Mouse (Mus musculus) embryonic facial prominence, embryonic 11.5 days (tissue): ENCODE measurements around the gene Appl2. TPM values are rescaled to one million over a fixed set of nuclear protein-coding genes. Genes with fewer than 3 reads are reported as not detected.

ENCODE experiments used
- ATAC-seq: fragments of 200-750 bp; cut with Nextera tagmentation; replicated peaks from 2 replicates; pipeline ENCODE4 v1.8.0; 2017; ENCODE audit warnings: low read depth; ENCODE audit not compliant: insufficient number of reproducible peaks, low FRiP score, low TSS enrichment
- DNase-seq: peaks from one replicate; pipeline ENCODE4 v3.0.0-alpha.2; 2015; ENCODE audit warnings: low spot score
- H3K27ac ChIP-seq: fragments of 300-500 bp; sonication (generic); replicated peaks from 2 replicates; pipeline ENCODE4 v1.5.1; 2014; ENCODE audit warnings: mild to moderate bottlenecking, low read depth, low read length, control low read depth
- H3K27me3 ChIP-seq: fragments of 300-500 bp; sonication (generic); 2 replicates; pipeline ENCODE4 v1.6.1; 2014; ENCODE audit warnings: mild to moderate bottlenecking, low read length, moderate library complexity, mixed read lengths; ENCODE audit not compliant: control insufficient read depth, insufficient read depth
- H3K36me3 ChIP-seq: fragments of 300-500 bp; sonication (generic); replicated peaks from 2 replicates; pipeline ENCODE4 v1.6.1; 2014; ENCODE audit warnings: low read depth, mild to moderate bottlenecking, low read length, moderate library complexity, mixed read lengths; ENCODE audit not compliant: control insufficient read depth, insufficient read depth
- H3K4me1 ChIP-seq: fragments of 300-500 bp; sonication (generic); 2 replicates; pipeline ENCODE4 v1.6.1; 2014; ENCODE audit warnings: low read length, mixed read lengths; ENCODE audit not compliant: control insufficient read depth, insufficient read depth
- H3K4me2 ChIP-seq: fragments of 300-500 bp; sonication (generic); 2 replicates; pipeline ENCODE4 v1.6.1; 2014; ENCODE audit warnings: low read depth, mild to moderate bottlenecking, control low read depth, low read length, moderate library complexity
- H3K4me3 ChIP-seq: fragments of 300-500 bp; sonication (generic); 2 replicates; pipeline ENCODE4 v1.5.1; 2014; ENCODE audit warnings: low read depth, low read length, control low read depth
- H3K9ac ChIP-seq: fragments of 300-500 bp; sonication (generic); replicated peaks from 2 replicates; pipeline ENCODE4 v1.6.1; 2014; ENCODE audit warnings: mild to moderate bottlenecking, control low read depth, low read length
- H3K9me3 ChIP-seq: fragments of 300-500 bp; sonication (generic); replicated peaks from 2 replicates; pipeline ENCODE4 v1.6.1; 2016; ENCODE audit warnings: mild to moderate bottlenecking, low read length, inconsistent platforms, mixed read lengths; ENCODE audit not compliant: control insufficient read depth
- WGBS: fragments of 180-500 bp; shearing (Covaris S2); extraction: QIAGEN DNeasy Blood & Tissue Kit; methylation state at CpG from one replicate; pipeline ENCODE4 v1.1.7; 2014; 5-methylcytosine and 5-hydroxymethylcytosine counted together
- polyA plus RNA-seq: library from polyadenylated mRNA; unstranded; fragments of >200 nt; fragmentation: Nextera tagmentation; extraction: Ambion mirVana; gene quantifications from 2 replicates; pipeline ENCODE4 v1.2.1, GENCODE M21; 2014

Appl2 gene
- polyA plus RNA-seq, 1 experiment from 2014 or later, result 41.8 TPM

GRCm38 (mm10) chr10:83600650-83601049, 47.9 kb downstream of the Appl2 start:
- Histone ChIP-seq H3K4me1 (no peaks in the 10 kb centered on the region), H3K9me3 (no peaks in the 10 kb centered on the region), H3K36me3 (no peaks in the 10 kb centered on the region; the same call in 1 of the 2 replicates), H3K27me3 (no peaks in the 10 kb centered on the region), H3K27ac (no peak overlapping the region), H3K4me3 (no peak overlapping the region), H3K9ac (no peak overlapping the region), H3K4me2 (no peak overlapping the region)
- 89% methylated on average over 11 of the region's 11 CpGs for WGBS
- no peak for DNase-seq
- ATAC-seq, result no peak

- H3K36me3 ChIP-seq, result peaks cover 6% of the 10 kb centered on the region
- no peak overlapping the region for H3K4me3 ChIP-seq
- H3K4me2 ChIP-seq, result no peak overlapping the region
- DNase-seq (no peak), ATAC-seq (no peak)
- no peaks in the 10 kb centered on the region for H3K4me1 ChIP-seq
- no peaks in the 10 kb centered on the region for H3K9me3 ChIP-seq
- no peak overlapping the region for H3K9ac ChIP-seq
- no peaks in the 10 kb centered on the region for H3K27me3 ChIP-seq
- no peak overlapping the region for H3K27ac ChIP-seq
- WGBS, result 92% methylated on average over 5 of the region's 5 CpGs
These were observed 54.0 kb downstream of the Appl2 start for GRCm38 (mm10) chr10:83594526-83594925.

GRCm38 (mm10) chr10:83592616-83593015, 55.9 kb downstream of the Appl2 start:
- H3K9me3 ChIP-seq, result no peaks in the 10 kb centered on the region
- no peak for ATAC-seq
- H3K27ac ChIP-seq, result no peak overlapping the region
- H3K27me3 ChIP-seq, result no peaks in the 10 kb centered on the region
- no peak for DNase-seq
- no peaks in the 10 kb centered on the region for H3K4me1 ChIP-seq
- H3K9ac ChIP-seq, result no peak overlapping the region
- H3K4me2 ChIP-seq, result no peak overlapping the region
- WGBS, result 90% methylated on average over 7 of the region's 7 CpGs
- peaks cover 6% of the 10 kb centered on the region; the same call in 1 of the 2 replicates for H3K36me3 ChIP-seq
- H3K4me3 ChIP-seq, result no peak overlapping the region

GRCm38 (mm10) chr10:83590801-83591200, 57.7 kb downstream of the Appl2 start:
- Histone ChIP-seq H3K27ac (no peak overlapping the region), H3K9ac (no peak overlapping the region), H3K4me1 (no peaks in the 10 kb centered on the region), H3K9me3 (no peaks in the 10 kb centered on the region), H3K4me2 (no peak overlapping the region), H3K36me3 (peaks cover 9% of the 10 kb centered on the region; the same call in 1 of the 2 replicates), H3K27me3 (no peaks in the 10 kb centered on the region), H3K4me3 (no peak overlapping the region)
- WGBS, result 94% methylated on average over 6 of the region's 6 CpGs
- ATAC-seq (no peak), DNase-seq (no peak)

- Histone ChIP-seq H3K27me3 (no peaks in the 10 kb centered on the region), H3K27ac (no peak overlapping the region), H3K4me3 (no peak overlapping the region), H3K9ac (no peak overlapping the region), H3K4me1 (no peaks in the 10 kb centered on the region), H3K9me3 (no peaks in the 10 kb centered on the region), H3K4me2 (no peak overlapping the region), H3K36me3 (peaks cover 1% of the 10 kb centered on the region)
- 94% methylated on average over 7 of the region's 7 CpGs for WGBS
- ATAC-seq (no peak), DNase-seq (no peak)
These were observed 82.8 kb downstream of the Appl2 start for GRCm38 (mm10) chr10:83565449-83566441.

GRCm38 (mm10) chr10:83563005-83563404, 85.5 kb downstream of the Appl2 start:
- ATAC-seq (no peak), DNase-seq (no peak)
- Histone ChIP-seq H3K9ac (no peak overlapping the region), H3K9me3 (no peaks in the 10 kb centered on the region), H3K4me2 (no peak overlapping the region), H3K27me3 (no peaks in the 10 kb centered on the region), H3K27ac (no peak overlapping the region), H3K36me3 (peaks cover under 1% of the 10 kb centered on the region; the same call in 1 of the 2 replicates), H3K4me3 (no peak overlapping the region), H3K4me1 (no peaks in the 10 kb centered on the region)

Other genes with a start within 250 kb of the Appl2 start
- 2.1 and 2.3 TPM in 2 replicates for gene Aldh1l2, start 114.6 kb downstream of the Appl2 start, polyA plus RNA-seq
- 36.2 and 38.1 TPM in 2 replicates for gene Washc4, start 105.0 kb downstream of the Appl2 start, polyA plus RNA-seq
- gene 1500009L16Rik, start 74.1 kb upstream of the Appl2 start, polyA plus RNA-seq, result 41.7 and 45.3 TPM in 2 replicates